Mouse (Mus musculus): ENCODE measurements around the gene Smarcd1. TPM values are rescaled to one million over a fixed set of nuclear protein-coding genes. Genes with fewer than 3 reads are reported as not detected.

Smarcd1 gene
- polyA plus RNA-seq, 1 experiment = 10.1 TPM

GRCm38 (mm10) chr15:99703676-99704040, 1.7 kb downstream of the Smarcd1 start:
- Histone ChIP-seq H3K4me3 (replicated peaks; ENCODE audit: control insufficient read depth, low read depth, low read length) (no peak overlapping the region), H3K27ac (ENCODE audit: control insufficient read depth, insufficient read depth, low read depth, low read length, poor library complexity) (no peak overlapping the region), H3K4me1 (ENCODE audit: control insufficient read depth, insufficient read depth, low read length) (no peaks in the 10 kb centered on the region; the same call in none of the 2 replicates)
- WGBS = 88% methylated on average over 5 of the region's 5 CpGs
- TF ChIP-seq POLR2A (IDR thresholded peaks at IDR 0.05; ENCODE audit: borderline replicate concordance, control insufficient read depth, low read depth, low read length) (no peak), CTCF (IDR thresholded peaks at IDR 0.05; ENCODE audit: control insufficient read depth, insufficient read depth, low read length) (no peak)

GRCm38 (mm10) chr15:99704041-99704681, 2.2 kb downstream of the Smarcd1 start:
- WGBS = 89% methylated on average over 23 of the region's 23 CpGs
- Histone ChIP-seq H3K4me3 (replicated peaks; ENCODE audit: control insufficient read depth, low read depth, low read length) (no peak overlapping the region), H3K4me1 (ENCODE audit: control insufficient read depth, insufficient read depth, low read length) (no peaks in the 10 kb centered on the region; the same call in none of the 2 replicates), H3K27ac (ENCODE audit: control insufficient read depth, insufficient read depth, low read depth, low read length, poor library complexity) (no peak overlapping the region)
- TF ChIP-seq POLR2A (IDR thresholded peaks at IDR 0.05; ENCODE audit: borderline replicate concordance, control insufficient read depth, low read depth, low read length) (no peak), CTCF (IDR thresholded peaks at IDR 0.05; ENCODE audit: control insufficient read depth, insufficient read depth, low read length) (no peak)

GRCm38 (mm10) chr15:99704881-99705280, 3.0 kb downstream of the Smarcd1 start:
- no peaks in the 10 kb centered on the region; the same call in none of the 2 replicates for H3K4me1 ChIP-seq (ENCODE audit: control insufficient read depth, insufficient read depth, low read length)
- no peak for TF ChIP-seq CTCF (IDR thresholded peaks at IDR 0.05; ENCODE audit: control insufficient read depth, insufficient read depth, low read length)
- no peak for TF ChIP-seq POLR2A (IDR thresholded peaks at IDR 0.05; ENCODE audit: borderline replicate concordance, control insufficient read depth, low read depth, low read length)
- H3K4me3 ChIP-seq (replicated peaks; ENCODE audit: control insufficient read depth, low read depth, low read length) = no peak overlapping the region
- WGBS = 79% methylated on average over 7 of the region's 7 CpGs
- H3K27ac ChIP-seq (ENCODE audit: control insufficient read depth, insufficient read depth, low read depth, low read length, poor library complexity) = 0 out of 2 replicates have a peak overlapping the region, but pooled peaks have one; percentile 20

- Histone ChIP-seq H3K4me1 (ENCODE audit: control insufficient read depth, insufficient read depth, low read length) (no peaks in the 10 kb centered on the region; the same call in none of the 2 replicates), H3K27ac (ENCODE audit: control insufficient read depth, insufficient read depth, low read depth, low read length, poor library complexity) (0 out of 2 replicates have a peak within 1 kb of the TSS, but pooled peaks have one; percentile 20), H3K4me3 (replicated peaks; ENCODE audit: control insufficient read depth, low read depth, low read length) (no peak within 1 kb of the TSS)
- TF ChIP-seq POLR2A (IDR thresholded peaks at IDR 0.05; ENCODE audit: borderline replicate concordance, control insufficient read depth, low read depth, low read length) (no peak), CTCF (IDR thresholded peaks at IDR 0.05; ENCODE audit: control insufficient read depth, insufficient read depth, low read length) (peak; percentile 82)
- WGBS = 60% methylated on average over 11 of the region's 11 CpGs
These were observed 3.6 kb downstream of the Smarcd1 start, which contains the start of gene Gm17349 for GRCm38 (mm10) chr15:99705440-99706048. Gene Gm17349, minus strand, starts transcription at chr15:99705490.

- WGBS = 90% methylated on average over 13 of the region's 13 CpGs
- Histone ChIP-seq H3K27ac (ENCODE audit: control insufficient read depth, insufficient read depth, low read depth, low read length, poor library complexity) (no peak overlapping the region), H3K4me3 (replicated peaks; ENCODE audit: control insufficient read depth, low read depth, low read length) (no peak overlapping the region), H3K4me1 (ENCODE audit: control insufficient read depth, insufficient read depth, low read length) (no peaks in the 10 kb centered on the region; the same call in 1 of the 2 replicates)
- no peak for TF ChIP-seq POLR2A (IDR thresholded peaks at IDR 0.05; ENCODE audit: borderline replicate concordance, control insufficient read depth, low read depth, low read length)
- TF ChIP-seq CTCF (IDR thresholded peaks at IDR 0.05; ENCODE audit: control insufficient read depth, insufficient read depth, low read length) = no peak
These were observed 6.2 kb downstream of the Smarcd1 start for GRCm38 (mm10) chr15:99708176-99708575.

- H3K27ac ChIP-seq (ENCODE audit: control insufficient read depth, insufficient read depth, low read depth, low read length, poor library complexity) = no peak overlapping the region
- 87% methylated on average over 10 of the region's 10 CpGs for WGBS
- no peak for TF ChIP-seq CTCF (IDR thresholded peaks at IDR 0.05; ENCODE audit: control insufficient read depth, insufficient read depth, low read length)
- TF ChIP-seq POLR2A (IDR thresholded peaks at IDR 0.05; ENCODE audit: borderline replicate concordance, control insufficient read depth, low read depth, low read length) = no peak
- no peaks in the 10 kb centered on the region; the same call in none of the 2 replicates for H3K4me1 ChIP-seq (ENCODE audit: control insufficient read depth, insufficient read depth, low read length)
- H3K4me3 ChIP-seq (replicated peaks; ENCODE audit: control insufficient read depth, low read depth, low read length) = no peak overlapping the region
These were observed 8.6 kb downstream of the Smarcd1 start for GRCm38 (mm10) chr15:99710221-99711190.

- WGBS = 70% methylated on average over 3 of the region's 3 CpGs
- no peak for TF ChIP-seq POLR2A (IDR thresholded peaks at IDR 0.05; ENCODE audit: borderline replicate concordance, control insufficient read depth, low read depth, low read length)
- TF ChIP-seq CTCF (IDR thresholded peaks at IDR 0.05; ENCODE audit: control insufficient read depth, insufficient read depth, low read length) = no peak
- Histone ChIP-seq H3K27ac (ENCODE audit: control insufficient read depth, insufficient read depth, low read depth, low read length, poor library complexity) (no peak overlapping the region), H3K4me1 (ENCODE audit: control insufficient read depth, insufficient read depth, low read length) (peaks cover 2% of the 10 kb centered on the region), H3K4me3 (replicated peaks; ENCODE audit: control insufficient read depth, low read depth, low read length) (no peak overlapping the region)
These were observed 9.6 kb downstream of the Smarcd1 start for GRCm38 (mm10) chr15:99711491-99711890.

All from bone marrow, adult 2 months (tissue).